ENCODE assay signal across 8 mouse cellular contexts in the genomic region with DNA sequence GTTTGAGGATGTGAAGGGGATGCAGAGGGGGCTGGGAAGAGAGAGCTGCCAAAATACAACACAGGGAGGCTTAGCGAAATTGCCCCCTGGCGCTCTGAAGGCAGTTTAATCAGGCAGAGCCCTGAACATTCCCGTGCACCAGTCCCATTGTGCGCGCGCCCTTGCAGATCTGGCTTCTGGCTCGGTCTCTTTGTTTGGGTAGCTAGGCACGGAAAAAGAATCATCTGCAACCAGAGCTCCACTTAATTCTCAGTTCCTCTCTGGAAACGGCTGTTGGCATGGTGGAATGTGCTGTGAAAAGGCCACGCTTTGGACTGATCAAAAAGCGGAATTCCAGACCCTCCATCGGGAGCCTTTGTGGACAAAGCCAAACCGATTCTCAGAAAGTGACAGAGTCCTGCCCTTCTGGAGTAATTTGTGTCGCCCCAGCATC. TPM values are rescaled to one million over a fixed set of nuclear protein-coding genes. Genes with fewer than 3 reads are reported as not detected.
DNase-seq lines count a peak whose midpoint lies in the region; ATAC-seq lines count a peak whose summit lies in the region.

No protein-coding gene starts in this region.

- peak overlapping the region; percentile 70 for H3K9ac ChIP-seq in neural tube, embryonic 11.5 days (ENCODE audit: low read length)

- H3K4me3 ChIP-seq in neural tube, embryonic 11.5 days (ENCODE audit: low read depth, low read length) = peak overlapping the region; percentile 27

- H3K27me3 ChIP-seq in neural tube, embryonic 11.5 days (ENCODE audit: control insufficient read depth, insufficient read depth, low read length) = no peaks in the 10 kb centered on the region

- under 1% methylated on average over 14 of the region's 14 CpGs for WGBS in neural tube, embryonic 11.5 days

- ATAC-seq in granulocyte monocyte progenitor cell, adult 5-6 weeks (replicated peaks; ENCODE audit: poor library complexity, severe bottlenecking) = peak; percentile 40; the same call in 1 of the 2 replicates
- ATAC-seq in neural tube, embryonic 11.5 days (ENCODE audit: insufficient read depth, low FRiP score, low TSS enrichment) = peak; percentile 84
- no peak for ATAC-seq in megakaryocyte-erythroid progenitor cell, adult 5-6 weeks (replicated peaks; ENCODE audit: low FRiP score, low TSS enrichment, poor library complexity, severe bottlenecking)

- H3K27ac ChIP-seq in neural tube, embryonic 11.5 days (ENCODE audit: low read depth, low read length) = peak overlapping the region; percentile 73

- peak overlapping the region; percentile 50 for H3K4me2 ChIP-seq in neural tube, embryonic 11.5 days (ENCODE audit: low read depth)

- intact Hi-C loops in left cerebral cortex, postnatal 25 days (cut with DNase I) = no loop called here

- no peaks in the 10 kb centered on the region for H3K36me3 ChIP-seq in neural tube, embryonic 11.5 days (ENCODE audit: control insufficient read depth, insufficient read depth, low read length)

- peaks cover 9% of the 10 kb centered on the region for H3K4me1 ChIP-seq in neural tube, embryonic 11.5 days (ENCODE audit: control insufficient read depth, insufficient read depth, low read length)

- DNase-seq in kidney, postnatal 10 days = peak; percentile 17
- no peak for DNase-seq in kidney, postnatal 14 days
- DNase-seq in embryo, embryonic 11 days = peak; percentile 89
- peak; percentile 43 to 47 for DNase-seq in left cerebral cortex, postnatal 25 days (ENCODE audit: low spot score in 2 of 2)
- DNase-seq in neural tube, embryonic 11.5 days (ENCODE audit: low spot score) = peak; percentile 88
- no peak for DNase-seq in urinary bladder, postnatal 10 days (ENCODE audit: low spot score)

- no peaks in the 10 kb centered on the region for H3K9me3 ChIP-seq in neural tube, embryonic 11.5 days (ENCODE audit: control insufficient read depth, low read length)

RNA-seq across cellular contexts. Expression of gene Rad23b, which starts 55.6 kb away (rescaled TPM):
- total RNA-seq in granulocyte monocyte progenitor cell, adult 5-6 weeks (2014; fragmentation: Nextera tagmentation) = 89.4 and 122 TPM in 2 replicates
- total RNA-seq in granulocyte monocyte progenitor cell, adult 5-6 weeks (2017) = 203 and 269 TPM in 2 replicates
- total RNA-seq in left cerebral cortex, postnatal 25 days (2021) = 100 to 1,000 TPM; 183 to 184 TPM
- polyA plus RNA-seq in neural tube, embryonic 11.5 days (2014; fragmentation: Nextera tagmentation; extraction: Ambion mirVana) = 87.3 and 100.0 TPM in 2 replicates
- total RNA-seq in megakaryocyte-erythroid progenitor cell, adult 5-6 weeks (2014; fragmentation: Nextera tagmentation) = 107 and 112 TPM in 2 replicates
- total RNA-seq in megakaryocyte-erythroid progenitor cell, adult 5-6 weeks (2017) = 172 and 177 TPM in 2 replicates

Comparison
In these comparisons a context has a peak if more than half of its experiments do, and no peak if none do; other contexts are left out.
1. DNase-seq: peak in kidney, postnatal 10 days (single experiment), embryo, embryonic 11 days (single experiment), left cerebral cortex, postnatal 25 days (2 of 2) and neural tube, embryonic 11.5 days (single experiment); none in kidney, postnatal 14 days (single experiment) and urinary bladder, postnatal 10 days (single experiment).